Mouse (Mus musculus): ENCODE measurements around the gene Il20.

The Il20 gene

DNA sequence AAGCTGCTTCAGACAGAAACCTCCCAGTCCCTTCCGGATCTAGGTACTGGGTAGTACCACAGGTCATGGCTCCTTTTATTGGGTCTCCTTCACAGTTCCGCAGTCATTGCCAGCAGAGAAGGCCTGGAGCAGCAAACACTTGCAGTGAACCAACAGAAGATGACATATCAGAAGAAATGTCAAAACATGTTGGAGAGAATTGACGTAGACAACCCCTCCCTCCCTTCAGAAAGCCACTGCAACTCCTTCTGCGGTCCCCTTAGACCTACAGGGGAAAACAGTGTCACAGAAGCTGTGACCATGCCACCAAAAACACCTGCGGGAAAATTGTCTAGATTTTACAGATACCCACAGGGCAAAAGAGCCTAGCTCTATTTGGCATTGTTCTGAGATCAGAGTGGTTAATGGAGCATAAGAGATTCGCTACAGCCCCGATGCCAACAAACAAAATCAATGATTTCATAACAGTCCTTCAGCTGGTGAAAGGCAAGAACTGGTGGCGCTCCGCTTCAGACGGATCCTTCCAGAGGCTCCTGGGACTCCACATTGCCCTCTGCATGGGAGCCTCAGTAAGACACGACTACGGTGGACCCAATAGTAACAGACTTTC lies at the start of gene Il20:
Gene Il20 (minus strand): TSS at position 51 of the 610 bp plus-strand sequence.
- no peak for DNase-seq

- DNase-seq, result no peak
Measured at GRCm38 (mm10) chr1:130946920-130947319, 35.7 kb upstream of the Il20 start.

- no peak for DNase-seq
Measured at GRCm38 (mm10) chr1:130941801-130942200, 30.6 kb upstream of the Il20 start.

DNA sequence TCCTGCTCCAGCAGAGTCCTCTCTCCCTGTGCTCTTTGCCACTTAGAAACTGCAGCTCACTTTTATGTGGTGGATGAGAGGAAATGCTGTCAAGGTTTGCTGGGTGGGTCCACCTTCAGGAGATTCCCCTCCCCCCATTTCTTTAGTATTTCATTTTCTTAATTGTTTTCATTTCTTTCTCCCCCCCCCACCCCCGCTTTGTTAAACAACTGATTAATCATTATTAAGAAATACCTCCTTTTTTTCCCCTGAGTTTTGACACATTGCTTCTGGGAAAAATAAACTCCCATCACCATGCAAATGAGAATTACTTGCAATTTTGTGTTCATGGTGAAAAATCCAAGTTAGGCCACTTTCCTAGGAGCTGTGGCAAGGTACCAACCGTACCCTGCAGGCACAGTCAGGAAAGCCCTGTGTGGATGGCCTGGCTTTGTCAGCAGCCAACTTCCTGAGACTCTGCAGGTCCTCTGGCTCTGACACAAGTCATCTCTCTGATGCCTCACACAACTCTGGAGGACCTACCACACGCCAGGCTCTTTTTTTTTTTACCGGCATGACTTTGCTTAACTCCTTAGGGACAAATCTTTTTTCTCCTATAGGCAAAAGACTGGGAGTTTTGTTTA lies 28.9 kb upstream of the Il20 start, which contains the start of gene Il19:
Gene Il19 (minus strand): TSS at position 51 of the 623 bp plus-strand sequence.
- DNase-seq, result no peak

DNA sequence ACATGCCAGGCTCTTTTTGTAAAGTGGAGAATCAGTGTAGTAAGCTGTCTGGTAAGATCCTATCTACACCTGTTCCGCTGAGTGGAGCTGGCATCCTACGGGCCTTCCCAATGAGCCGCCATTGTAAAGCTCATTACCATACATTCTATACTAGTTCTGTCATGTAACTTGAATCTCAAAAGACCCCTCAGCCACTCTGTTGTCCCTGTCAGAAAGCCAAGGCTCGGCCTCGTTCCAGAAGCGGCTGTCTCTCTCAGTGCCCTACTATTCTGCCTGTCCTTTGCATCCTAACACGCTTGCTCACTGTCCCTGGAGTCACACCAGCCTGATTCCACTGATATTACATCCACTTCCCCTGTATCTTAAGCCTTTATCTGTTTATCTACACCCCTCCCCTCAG lies 26.9 kb upstream of the Il20 start:
- DNase-seq, result no peak

- DNase-seq, result no peak
Measured at GRCm38 (mm10) chr1:130937170-130937569, 25.9 kb upstream of the Il20 start.

GRCm38 (mm10) chr1:130936351-130936750 lies 25.1 kb upstream of the Il20 start:
- no peak for DNase-seq

DNA sequence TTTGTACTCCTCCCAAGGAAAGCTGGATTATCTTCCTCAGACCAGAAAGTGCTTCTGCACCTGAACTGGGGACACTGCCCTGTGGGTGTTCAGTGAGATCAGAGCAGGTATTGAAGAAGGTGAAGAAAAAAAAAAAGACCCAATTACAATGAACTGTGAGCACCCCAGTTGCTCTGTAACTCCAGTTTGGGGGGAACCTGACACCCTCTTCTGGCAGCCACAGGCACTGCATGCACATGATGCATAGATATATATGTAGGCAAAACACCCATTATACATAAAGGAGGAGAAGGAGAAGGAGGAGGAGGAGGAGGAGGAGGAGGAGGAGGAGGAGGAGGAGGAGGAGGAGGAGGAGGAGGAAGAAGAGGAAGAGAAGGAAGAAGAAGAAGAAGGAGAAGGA lies 15.2 kb upstream of the Il20 start:
- peak; percentile 41 to 49 for DNase-seq

- no peak for DNase-seq
Measured at GRCm38 (mm10) chr1:130918323-130918980, 7.2 kb upstream of the Il20 start.

DNA sequence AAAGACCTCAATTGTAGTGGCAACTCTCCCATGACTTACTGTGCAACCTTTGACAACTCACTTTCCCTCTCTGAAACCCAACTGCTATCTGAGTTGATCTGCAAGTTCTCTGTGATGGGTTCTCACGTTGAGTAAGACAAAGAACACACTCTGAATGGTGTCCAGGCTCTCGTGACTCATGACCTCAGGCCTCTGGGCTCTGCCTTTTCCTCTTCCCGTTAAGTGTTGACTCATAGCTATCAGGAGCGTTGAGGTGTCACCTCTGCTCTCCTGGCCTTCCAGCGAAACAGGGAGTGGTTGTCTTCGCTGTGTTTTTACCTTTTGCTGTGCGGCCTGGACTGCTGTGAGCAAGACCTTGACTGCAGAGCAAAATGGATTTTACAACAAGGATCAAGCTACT lies 8.7 kb downstream of the Il20 start:
- no peak for DNase-seq

DNA sequence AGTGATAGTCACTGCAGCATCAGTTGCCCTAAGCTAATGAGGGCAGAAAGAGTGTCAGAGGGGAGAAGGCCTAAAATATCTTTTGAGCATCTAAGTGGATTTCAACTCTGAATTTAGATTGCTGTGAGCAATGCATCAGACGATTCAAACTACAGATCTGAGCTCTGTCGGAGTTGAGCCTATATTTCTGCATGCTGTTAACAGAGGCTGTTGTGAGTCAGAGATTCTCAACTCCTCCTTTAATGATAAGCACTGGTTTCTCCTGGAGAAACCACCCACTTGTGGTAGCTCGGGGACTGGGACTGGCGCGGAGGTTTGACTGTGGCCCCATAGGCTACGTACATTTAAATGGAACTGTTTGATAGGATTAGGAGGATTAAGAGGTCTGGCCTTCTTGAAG lies 16.8 kb downstream of the Il20 start:
- DNase-seq, result no peak

- no peak for DNase-seq
Measured at GRCm38 (mm10) chr1:130893329-130894040, 17.8 kb downstream of the Il20 start.

GRCm38 (mm10) chr1:130892446-130892845 lies 18.8 kb downstream of the Il20 start:
- no peak for DNase-seq

GRCm38 (mm10) chr1:130887354-130887753 lies 23.9 kb downstream of the Il20 start, which contains the start of gene Il24:
Gene Il24, minus strand, starts transcription at chr1:130887454.
- no peak for DNase-seq

GRCm38 (mm10) chr1:130883146-130883545 lies 28.1 kb downstream of the Il20 start:
- DNase-seq, result no peak

GRCm38 (mm10) chr1:130879927-130880326 lies 31.3 kb downstream of the Il20 start:
- no peak for DNase-seq

DNA sequence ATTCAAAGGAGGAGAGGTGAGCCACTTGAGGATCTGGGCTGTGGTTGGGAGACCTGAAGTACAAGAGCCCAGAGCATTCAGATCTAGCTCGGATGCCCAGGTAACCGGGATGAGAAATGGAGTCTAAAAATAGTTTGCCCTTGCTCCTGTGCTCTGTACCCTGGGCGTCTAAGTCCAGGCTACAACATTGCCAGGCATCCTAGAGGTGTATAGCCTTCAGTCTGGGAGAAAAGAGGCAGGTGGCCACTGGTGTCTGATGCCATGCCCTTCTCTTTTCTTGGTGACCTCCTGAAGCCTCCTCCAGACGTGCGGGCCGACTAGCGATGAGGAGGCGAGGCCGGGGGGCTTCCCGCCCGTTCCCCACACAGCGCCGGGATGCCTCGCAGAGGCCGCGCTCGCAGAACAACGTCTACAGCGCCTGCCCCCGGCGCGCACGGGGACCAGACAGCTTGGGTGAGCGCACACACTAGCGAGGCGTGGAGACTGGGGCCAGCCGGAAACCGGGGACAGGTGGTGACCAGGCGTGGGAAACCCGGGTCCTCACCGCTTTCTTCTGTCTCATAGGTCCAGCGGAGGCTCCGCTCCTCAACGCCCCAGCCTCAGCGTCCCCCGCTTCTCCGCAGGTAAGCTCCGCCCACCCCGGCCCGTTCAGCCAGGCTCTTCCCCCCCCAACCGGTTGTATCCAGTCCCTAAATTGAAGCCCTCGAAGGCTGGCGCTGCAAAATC lies 33.2 kb downstream of the Il20 start:
- peak; percentile 44 to 45 for DNase-seq

- no peak for DNase-seq
Measured at GRCm38 (mm10) chr1:130876931-130877509, 34.2 kb downstream of the Il20 start.

DNA sequence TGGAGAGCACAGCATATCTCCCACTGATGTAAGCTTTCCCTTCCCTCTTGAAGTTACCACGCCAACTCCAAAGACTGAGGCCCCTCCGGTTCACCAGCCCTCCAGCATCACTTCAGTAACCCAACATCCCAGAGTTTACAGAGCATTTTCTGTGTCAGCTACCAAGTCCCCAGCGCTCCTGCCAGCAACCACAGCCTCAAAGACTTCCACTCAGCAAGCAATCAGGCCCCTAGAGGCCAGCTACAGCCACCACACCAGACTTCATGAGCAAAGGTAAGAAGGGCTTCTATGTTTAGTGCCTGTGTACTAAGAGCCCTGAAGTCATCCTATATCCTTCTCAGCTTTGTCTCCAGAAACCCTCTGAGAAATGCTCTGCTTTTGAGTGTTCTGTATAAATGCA lies 35.3 kb downstream of the Il20 start:
- DNase-seq, result no peak

GRCm38 (mm10) chr1:130875139-130875538 lies 36.1 kb downstream of the Il20 start:
- DNase-seq, result peak in 1 of 2 experiments; percentile 11

DNA sequence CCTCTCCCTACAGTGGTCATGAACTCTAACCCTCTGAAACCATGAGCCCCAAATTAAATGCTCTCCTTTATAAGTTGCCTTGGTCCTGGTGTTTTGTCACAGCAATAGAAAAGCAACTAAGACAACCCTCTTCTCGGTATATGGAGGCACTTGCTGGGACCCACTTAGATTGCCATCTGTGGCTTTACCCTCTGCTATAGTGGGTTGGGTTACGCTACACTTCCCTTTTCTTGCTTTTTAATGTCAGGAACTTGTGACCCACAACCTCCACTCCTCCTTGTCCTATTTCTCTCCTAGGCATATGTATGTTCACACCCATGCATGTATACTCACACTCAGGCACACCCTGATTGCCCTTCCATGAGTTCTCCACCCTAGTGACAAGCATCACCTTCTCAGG lies 38.3 kb downstream of the Il20 start:
- no peak for DNase-seq

- DNase-seq, result no peak
Measured at GRCm38 (mm10) chr1:130865541-130866221, 45.6 kb downstream of the Il20 start, which contains the start of gene Fcmr. Gene Fcmr, plus strand, starts transcription at chr1:130865669.

All from thymus, postnatal 36 days (tissue).